Mouse (Mus musculus): ENCODE data around the gene Etl4. TPM values are rescaled to one million over a fixed set of nuclear protein-coding genes. Genes with fewer than 3 reads are reported as not detected.

Etl4 gene
- total RNA-seq, 2 experiments from 2014 or later: 129 TPM

- intact Hi-C loops (cut with DNase I): loop anchor here (1.0 kb wide), 1 partner anchor 31 kb away; no protein-coding TSS in a partner anchor
- DNase-seq (ENCODE audit: low spot score in 2 of 2): peak in 1 of 2 experiments; percentile 35
These were observed 636.0 kb downstream of the Etl4 start for GRCm38 (mm10) chr2:20545624-20546023.

- intact Hi-C loops (cut with DNase I): loop anchor here (1.0 kb wide), 1 partner anchor 30 kb away; no protein-coding TSS in a partner anchor
- DNase-seq (ENCODE audit: low spot score in 2 of 2): no peak
These were observed 637.1 kb downstream of the Etl4 start for GRCm38 (mm10) chr2:20546496-20547348.

- intact Hi-C loops (cut with DNase I): no loop called here
- no peak for DNase-seq (ENCODE audit: low spot score in 2 of 2)
These were observed 637.7 kb downstream of the Etl4 start for GRCm38 (mm10) chr2:20547349-20547677.

GRCm38 (mm10) chr2:20547686-20548624 is 638.4 kb downstream of the Etl4 start:
- intact Hi-C loops (cut with DNase I): no loop called here
- DNase-seq (ENCODE audit: low spot score in 2 of 2): no peak

GRCm38 (mm10) chr2:20549065-20549464 is 639.5 kb downstream of the Etl4 start:
- intact Hi-C loops (cut with DNase I): no loop called here
- DNase-seq (ENCODE audit: low spot score in 2 of 2): no peak

- DNase-seq (ENCODE audit: low spot score in 2 of 2): no peak
- intact Hi-C loops (cut with DNase I): no loop called here
These were observed 640.4 kb downstream of the Etl4 start for GRCm38 (mm10) chr2:20549996-20550395.

GRCm38 (mm10) chr2:20555706-20556105 is 646.1 kb downstream of the Etl4 start:
- DNase-seq (ENCODE audit: low spot score in 2 of 2): no peak
- intact Hi-C loops (cut with DNase I): no loop called here

GRCm38 (mm10) chr2:20559083-20559482 is 649.5 kb downstream of the Etl4 start:
- no peak for DNase-seq (ENCODE audit: low spot score in 2 of 2)
- intact Hi-C loops (cut with DNase I): no loop called here

GRCm38 (mm10) chr2:20559723-20560122 is 650.1 kb downstream of the Etl4 start:
- DNase-seq (ENCODE audit: low spot score in 2 of 2): no peak
- intact Hi-C loops (cut with DNase I): no loop called here

GRCm38 (mm10) chr2:20560581-20560980 is 651.0 kb downstream of the Etl4 start:
- DNase-seq (ENCODE audit: low spot score in 2 of 2): no peak
- intact Hi-C loops (cut with DNase I): no loop called here

- DNase-seq (ENCODE audit: low spot score in 2 of 2): no peak
- intact Hi-C loops (cut with DNase I): no loop called here
These were observed 653.5 kb downstream of the Etl4 start for GRCm38 (mm10) chr2:20563036-20563435.

GRCm38 (mm10) chr2:20568456-20568855 is 658.9 kb downstream of the Etl4 start:
- DNase-seq (ENCODE audit: low spot score in 2 of 2): no peak
- intact Hi-C loops (cut with DNase I): no loop called here

GRCm38 (mm10) chr2:20571940-20572339 is 662.4 kb downstream of the Etl4 start:
- intact Hi-C loops (cut with DNase I): no loop called here

GRCm38 (mm10) chr2:20580331-20580730 is 670.8 kb downstream of the Etl4 start:
- DNase-seq (ENCODE audit: low spot score in 2 of 2): no peak
- intact Hi-C loops (cut with DNase I): no loop called here

More at GRCm38 (mm10) chr2:20571940-20572339, 662.4 kb downstream of the Etl4 start:
- DNase-seq (ENCODE audit: low spot score in 2 of 2): no peak

GRCm38 (mm10) chr2:20583032-20583431 is 673.5 kb downstream of the Etl4 start:
- intact Hi-C loops (cut with DNase I): no loop called here
- peak in 1 of 2 experiments; percentile 63 for DNase-seq (ENCODE audit: low spot score in 2 of 2)

GRCm38 (mm10) chr2:20583562-20584153 is 674.1 kb downstream of the Etl4 start:
- intact Hi-C loops (cut with DNase I): no loop called here
- no peak for DNase-seq (ENCODE audit: low spot score in 2 of 2)

GRCm38 (mm10) chr2:20587913-20588312 is 678.3 kb downstream of the Etl4 start:
- intact Hi-C loops (cut with DNase I): no loop called here
- no peak for DNase-seq (ENCODE audit: low spot score in 2 of 2)

- intact Hi-C loops (cut with DNase I): no loop called here
- no peak for DNase-seq (ENCODE audit: low spot score in 2 of 2)
These were observed 679.1 kb downstream of the Etl4 start for GRCm38 (mm10) chr2:20588631-20589030.

- no peak for DNase-seq (ENCODE audit: low spot score in 2 of 2)
- intact Hi-C loops (cut with DNase I): no loop called here
These were observed 684.5 kb downstream of the Etl4 start for GRCm38 (mm10) chr2:20594129-20594528.

GRCm38 (mm10) chr2:20595000-20595399 is 685.4 kb downstream of the Etl4 start:
- intact Hi-C loops (cut with DNase I): no loop called here

More at GRCm38 (mm10) chr2:20595000-20595399, 685.4 kb downstream of the Etl4 start:
- DNase-seq (ENCODE audit: low spot score in 2 of 2): no peak
